Mouse (Mus musculus) heart, adult 2 months (tissue): ENCODE results near the gene Olfml2b.

Source experiments
- CTCF ChIP-seq: fragments of 200-600 bp; IDR thresholded peaks from 2 replicates; pipeline ENCODE4 v1.8.1; 2022; ENCODE audit warnings: antibody characterized with exemption, mild to moderate bottlenecking, moderate library complexity
- EP300 ChIP-seq: fragments of 200-500 bp; IDR thresholded peaks from 2 replicates; pipeline ENCODE4 v1.6.1; 2011; ENCODE audit warnings: low read depth, low read length, control low read depth; ENCODE audit not compliant: insufficient read depth
- POLR2A ChIP-seq: fragments of 200-500 bp; IDR thresholded peaks from 2 replicates; pipeline ENCODE4 v1.6.1; 2011; ENCODE audit warnings: mild to moderate bottlenecking, low read depth, low read length, control low read depth; ENCODE audit not compliant: insufficient read depth

GRCm38 (mm10) chr1:170659260-170659659 lies 14.9 kb downstream of the Olfml2b start:
- no peak for TF ChIP-seq POLR2A
- TF ChIP-seq EP300 = no peak
- no peak for TF ChIP-seq CTCF
